Mouse (Mus musculus) left cerebral cortex, postnatal 4 days (tissue): ENCODE results near the gene Nphs1. TPM values are rescaled to one million over a fixed set of nuclear protein-coding genes. Genes with fewer than 3 reads are reported as not detected.
"Not testable (repeated sequence)": the region's sequence is repeated elsewhere in the genome, so short reads cannot be mapped to it uniquely, and the experiment has no call there.

Experiments used
- DNase-seq: peaks from one replicate; pipeline ENCODE4 v3.0.0-alpha.2; 2022
- intact Hi-C: fragments of 180-260 bp; cut with DNase I; formaldehyde crosslinking; loops from one replicate; pipeline ENCODE4 v1.15.1; 2025
- total RNA-seq, 2 experiments: library from RNA; stranded (reverse); gene quantifications; 2 replicates each; pipeline ENCODE4 v1.2.3; 2021

The Nphs1 gene
- total RNA-seq, 2 experiments from 2014 or later, result 0.08 TPM; not detected in 1

DNA sequence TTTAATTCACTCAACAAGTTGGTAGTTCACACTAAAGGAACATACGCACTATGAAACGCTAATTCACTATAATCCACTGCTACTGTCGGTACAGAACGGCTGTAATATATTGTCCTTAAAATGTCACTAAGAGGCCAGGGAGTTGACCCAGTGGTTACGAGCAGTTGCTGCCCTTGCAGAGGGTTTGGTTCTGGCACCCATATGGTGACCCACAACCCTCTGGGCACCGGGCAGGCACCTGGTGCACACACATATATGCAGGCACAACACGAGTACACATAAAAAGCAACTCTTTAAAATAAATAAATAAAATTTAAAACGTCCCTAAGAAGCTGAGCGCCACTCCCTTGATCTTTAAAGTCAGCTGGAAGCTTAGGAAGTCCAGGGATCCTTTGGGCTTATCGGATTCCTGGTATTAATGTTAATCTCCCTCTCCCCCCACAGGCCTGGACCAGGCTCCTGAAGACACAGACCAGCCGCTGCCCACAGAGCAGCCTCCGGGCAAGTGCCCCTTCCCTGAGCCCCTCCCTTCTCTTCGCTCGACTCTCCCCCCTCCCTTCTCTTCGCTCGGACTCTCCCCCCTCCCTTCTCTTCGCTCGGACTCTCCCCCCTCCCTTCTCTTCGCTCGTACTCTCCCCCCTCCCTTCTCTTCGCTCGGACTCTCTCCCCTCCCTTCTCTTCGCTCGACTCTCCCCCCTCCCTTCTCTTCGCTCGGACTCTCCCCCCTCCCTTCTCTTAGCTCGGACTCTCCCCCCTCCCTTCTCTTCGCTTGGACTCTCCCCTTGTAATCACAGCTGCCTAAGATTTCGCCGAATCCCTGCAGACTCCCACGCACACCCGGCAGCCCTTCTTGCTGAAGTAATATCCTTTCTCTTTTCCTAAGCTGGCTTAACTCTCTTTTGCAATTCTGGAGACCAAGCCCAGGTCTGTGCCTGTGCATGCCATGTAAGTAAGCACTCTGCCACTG lies 19.6 kb downstream of the Nphs1 start:
- intact Hi-C loops, result loop anchor here (5.0 kb wide), 1 partner anchor 35 kb away; no protein-coding TSS in a partner anchor
- DNase-seq, result peak; percentile 47

GRCm38 (mm10) chr7:30484250-30484649 lies 26.1 kb downstream of the Nphs1 start:
- intact Hi-C loops, result no loop called here
- DNase-seq, result no peak

DNA sequence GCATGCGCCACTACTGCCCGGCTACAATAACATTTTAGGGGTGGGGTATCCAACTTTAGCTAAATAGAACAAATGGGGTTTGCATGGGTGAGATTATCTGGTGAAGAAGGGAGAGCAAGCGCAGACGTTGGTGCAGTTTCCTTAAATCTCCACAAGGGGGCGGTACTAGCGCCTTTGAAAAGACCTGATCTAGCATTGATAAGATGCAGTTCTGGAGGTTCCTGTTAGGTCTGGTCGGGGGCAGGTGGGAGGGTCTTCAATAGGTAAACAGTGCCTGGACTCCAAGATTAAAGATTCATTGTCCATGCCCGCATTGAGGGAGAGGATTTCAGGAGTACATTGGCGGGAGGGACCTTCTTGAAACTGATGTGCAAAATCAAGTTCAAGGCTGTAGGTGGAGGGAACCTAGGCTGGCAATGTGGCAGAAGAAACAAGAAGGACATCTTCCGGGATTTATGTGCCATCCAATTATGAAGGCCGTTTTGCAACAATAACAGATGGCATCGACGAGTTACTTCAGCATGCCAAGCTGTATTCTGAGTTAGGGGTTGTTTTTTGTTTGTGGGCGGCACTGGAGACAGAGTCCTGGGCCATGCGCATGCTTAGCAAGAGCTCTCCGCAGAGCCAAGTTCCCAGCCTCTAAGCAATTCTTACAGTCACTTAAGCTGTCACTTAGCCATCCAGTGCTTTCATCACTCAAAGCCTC lies 32.3 kb downstream of the Nphs1 start:
- intact Hi-C loops, result loop anchor here (10.0 kb wide), 1 partner anchor 156 kb away; no protein-coding TSS in a partner anchor

DNA sequence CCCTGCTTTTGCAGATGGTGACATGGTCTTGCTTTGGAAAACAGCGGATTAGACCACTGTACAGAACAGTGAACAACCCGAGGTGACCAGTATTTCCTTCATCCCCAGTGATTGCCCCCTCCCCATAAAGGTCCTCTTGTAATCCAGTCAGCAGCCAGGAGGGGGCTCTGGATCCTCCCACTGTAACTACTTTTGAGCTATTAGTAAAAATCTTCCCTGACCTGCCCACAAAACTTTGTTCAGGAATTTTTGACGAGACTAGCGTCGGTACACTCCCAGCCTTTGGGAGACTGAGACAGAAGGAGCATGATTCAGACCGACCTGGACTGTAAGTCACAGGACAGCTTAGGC lies 32.8 kb downstream of the Nphs1 start:
- intact Hi-C loops, result loop anchor here (10.0 kb wide), 1 partner anchor 156 kb away; no protein-coding TSS in a partner anchor

More for the DNA sequence above, 32.3 kb downstream of the Nphs1 start:
- DNase-seq, result peak; percentile 57

DNA sequence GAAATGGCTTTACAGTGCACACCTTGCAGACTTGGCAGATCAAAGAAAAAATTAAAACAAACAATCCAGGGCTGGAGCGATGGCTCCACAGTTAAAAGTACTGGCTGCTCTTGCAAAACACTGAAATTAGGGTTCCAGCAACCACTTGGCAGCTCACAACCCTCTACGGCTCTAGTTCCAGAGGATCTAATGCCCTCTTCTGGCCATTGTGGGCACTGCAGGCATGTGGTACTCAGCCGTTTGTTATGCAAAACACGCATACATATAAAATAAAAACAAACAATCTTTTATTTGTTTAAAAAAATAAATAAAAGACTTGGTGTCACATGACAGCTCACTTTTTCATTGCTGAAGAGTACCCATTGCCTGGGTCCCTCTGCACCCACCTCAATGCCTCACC lies 34.6 kb downstream of the Nphs1 start:
- peak; percentile 89 for DNase-seq
- intact Hi-C loops, result loop anchor here (10.0 kb wide), 1 partner anchor 158 kb away; no protein-coding TSS in a partner anchor

More for the DNA sequence above, 32.8 kb downstream of the Nphs1 start:
- no peak for DNase-seq

- DNase-seq, result no peak
- intact Hi-C loops, result loop anchor here (10.0 kb wide), 1 partner anchor 159 kb away; no protein-coding TSS in a partner anchor
Measured at GRCm38 (mm10) chr7:30493401-30493931, 35.4 kb downstream of the Nphs1 start, which contains the start of gene Prodh2. Gene Prodh2, plus strand, starts transcription at chr7:30493622.

- intact Hi-C loops, result loop anchor here (10.0 kb wide), 1 partner anchor 161 kb away; no protein-coding TSS in a partner anchor
- not testable (repeated sequence) for DNase-seq
Measured at GRCm38 (mm10) chr7:30495506-30496042, 37.5 kb downstream of the Nphs1 start.

DNA sequence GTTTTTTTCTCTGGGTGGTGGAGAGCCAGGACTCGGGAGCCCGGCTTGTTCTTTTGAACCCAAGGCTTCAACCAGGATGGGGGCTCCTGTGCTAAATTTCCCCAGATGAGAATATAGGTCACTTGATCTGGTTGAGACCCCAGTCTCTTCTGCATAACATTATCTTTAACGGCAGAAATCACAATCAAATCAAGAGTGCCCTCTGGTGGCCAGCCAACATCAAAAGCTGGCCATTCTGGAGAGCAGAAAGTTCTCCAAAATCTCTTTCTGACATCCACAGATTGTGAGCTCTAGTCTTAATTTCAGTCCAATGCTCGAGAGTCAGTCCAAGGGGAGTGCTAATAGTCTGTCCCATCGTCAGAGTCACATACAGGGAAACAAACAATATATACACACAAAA lies 43.0 kb downstream of the Nphs1 start:
- DNase-seq, intact Hi-C loops: not testable (repeated sequence)

GRCm38 (mm10) chr7:30508061-30508460 lies 49.9 kb downstream of the Nphs1 start:
- no peak for DNase-seq
- intact Hi-C loops, result no loop called here

- DNase-seq, result no peak
- intact Hi-C loops, result no loop called here
Measured at GRCm38 (mm10) chr7:30515003-30515760, 57.1 kb downstream of the Nphs1 start.

- no peak for DNase-seq
Measured at GRCm38 (mm10) chr7:30518325-30518724, 60.2 kb downstream of the Nphs1 start.

GRCm38 (mm10) chr7:30520396-30520795 lies 62.3 kb downstream of the Nphs1 start:
- peak; percentile 53 for DNase-seq
- intact Hi-C loops, result no loop called here

More at GRCm38 (mm10) chr7:30518325-30518724, 60.2 kb downstream of the Nphs1 start:
- intact Hi-C loops, result no loop called here

DNA sequence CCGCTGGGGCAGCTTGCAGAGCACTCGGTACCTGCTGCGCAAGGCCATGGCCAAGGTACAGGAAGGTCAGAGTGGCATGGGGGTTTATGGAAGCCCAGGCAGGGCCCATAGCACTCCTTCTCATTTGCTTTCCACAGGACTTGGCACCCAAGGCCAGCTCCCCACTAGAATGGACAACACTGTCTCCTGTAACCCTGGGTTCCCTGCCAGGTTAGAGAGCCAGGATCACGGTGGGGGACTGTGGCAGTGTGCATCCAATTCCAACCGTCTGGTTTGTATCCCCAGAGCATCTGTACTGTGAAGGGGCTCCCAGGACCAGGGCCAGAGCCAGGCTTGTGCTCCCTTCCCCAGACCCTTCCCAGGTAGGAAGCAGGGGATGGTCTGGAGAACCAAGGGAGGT lies 62.7 kb downstream of the Nphs1 start:
- intact Hi-C loops, result no loop called here

GRCm38 (mm10) chr7:30522871-30523270 lies 64.8 kb downstream of the Nphs1 start:
- DNase-seq, result no peak
- intact Hi-C loops, result no loop called here

More for the DNA sequence above, 62.7 kb downstream of the Nphs1 start:
- DNase-seq, result peak; percentile 72

DNA sequence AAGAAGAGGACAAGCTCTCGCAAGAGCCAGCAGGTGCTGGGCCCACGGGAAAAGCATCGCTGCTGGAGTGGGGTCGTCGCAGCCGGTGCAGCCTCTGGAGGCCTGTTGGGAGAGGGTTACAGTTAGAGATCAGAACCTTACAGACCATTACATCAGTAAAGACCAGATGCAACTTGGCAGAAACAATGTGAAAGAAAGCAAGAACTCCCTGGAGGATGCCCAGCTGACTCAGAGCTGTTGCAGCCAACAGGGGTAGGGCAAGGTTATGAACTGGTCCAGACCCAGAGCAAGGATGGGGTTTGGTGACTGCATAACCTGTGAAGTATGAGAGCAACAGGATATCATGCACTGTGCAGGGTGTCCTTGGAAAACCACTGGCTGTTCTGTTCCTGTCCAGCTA lies 66.4 kb downstream of the Nphs1 start:
- no peak for DNase-seq
- intact Hi-C loops, result no loop called here

DNA sequence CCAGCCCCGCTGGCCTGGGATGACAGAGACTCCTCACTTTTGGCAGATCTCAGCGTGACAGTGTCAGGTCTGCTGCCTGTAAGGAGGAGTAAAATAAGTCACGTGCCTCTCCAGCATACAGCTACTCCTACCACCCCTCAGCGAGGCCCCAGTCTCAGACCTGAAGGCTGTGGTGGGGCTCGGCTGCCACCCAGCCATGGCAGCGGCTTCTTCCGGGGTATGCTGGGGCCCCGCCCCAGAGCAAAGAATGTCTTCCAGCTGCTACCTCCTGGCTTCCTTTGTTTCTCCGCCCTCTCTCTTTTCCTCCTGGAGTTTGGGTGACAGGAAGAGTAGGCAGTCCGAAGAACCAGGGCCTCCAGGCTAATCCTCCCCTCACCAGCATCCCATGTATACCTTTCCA lies 67.8 kb downstream of the Nphs1 start:
- DNase-seq, result no peak
- intact Hi-C loops, result no loop called here

DNA sequence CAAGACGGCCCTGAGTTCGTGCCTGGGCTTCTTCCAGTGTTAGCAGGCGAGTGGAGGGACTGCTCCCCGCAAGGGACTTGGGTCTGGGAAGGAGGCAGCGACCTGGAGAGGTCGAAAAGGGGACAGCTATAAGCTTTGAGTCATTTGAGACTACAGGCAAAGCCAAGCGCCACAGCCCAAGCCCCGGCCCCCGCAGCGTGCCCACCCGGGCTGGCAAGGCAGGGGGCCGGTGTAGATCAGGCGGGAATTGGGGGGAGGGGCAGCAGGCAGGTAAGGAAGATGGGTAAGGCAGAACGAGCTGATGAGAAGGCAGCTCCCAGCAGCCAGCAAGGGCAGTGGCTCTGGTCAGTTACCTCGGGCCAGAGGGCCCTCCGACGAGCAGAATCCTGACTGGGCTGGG lies 68.3 kb downstream of the Nphs1 start:
- DNase-seq, result no peak
- intact Hi-C loops, result no loop called here

GRCm38 (mm10) chr7:30526981-30527380 lies 68.9 kb downstream of the Nphs1 start:
- intact Hi-C loops, result no loop called here
- no peak for DNase-seq

- DNase-seq, result no peak
- intact Hi-C loops, result no loop called here
Measured at GRCm38 (mm10) chr7:30531291-30531815, 73.2 kb downstream of the Nphs1 start.

- peak; percentile 61 for DNase-seq
- intact Hi-C loops, result no loop called here
Measured at GRCm38 (mm10) chr7:30532931-30533330, 74.8 kb downstream of the Nphs1 start.
